9 mouse cellular contexts compared by ENCODE assay signal in genomic region chr1:93115471-93115870, GRCm38 (mm10). TPM values are rescaled to one million over a fixed set of nuclear protein-coding genes. Genes with fewer than 3 reads are reported as not detected.
DNase-seq lines count a peak whose midpoint lies in the region; ATAC-seq and TF ChIP-seq lines count a peak whose summit lies in the region.
"Had no signal": no experiment of that assay in that cellular context is flagged by ENCODE, and none has a peak within 500 bp of the region (broad histone marks: within the 10 kb centered on the region; RNA-seq: fewer than 3 reads in every experiment).

No protein-coding gene starts in this region.

- no peaks in the 10 kb centered on the region for H3K9me3 ChIP-seq in neural tube, embryonic 11.5 days (ENCODE audit: control insufficient read depth, low read length)
- H3K9me3 ChIP-seq in forebrain, postnatal 0 days (ENCODE audit: low read length) = no peaks in the 10 kb centered on the region
- H3K9me3 ChIP-seq in liver, embryonic 13.5 days (replicated peaks) = no peaks in the 10 kb centered on the region; the same call in 1 of the 2 replicates

- WGBS in neural tube, embryonic 11.5 days = 24% methylated on average over 12 of the region's 13 CpGs
- 7% methylated on average over 13 of the region's 13 CpGs for WGBS in forebrain, postnatal 0 days
- 26% methylated on average over 13 of the region's 13 CpGs for WGBS in liver, embryonic 13.5 days (ENCODE audit: insufficient replicate concordance)

- no peak overlapping the region for H3K27ac ChIP-seq in neural tube, embryonic 11.5 days (ENCODE audit: low read depth, low read length)
- H3K27ac ChIP-seq in forebrain, postnatal 0 days (ENCODE audit: low read depth, low read length) = peak overlapping the region; percentile 73
- H3K27ac ChIP-seq in liver, embryonic 13.5 days = no peak overlapping the region

- peak overlapping the region; percentile 36 for H3K4me3 ChIP-seq in neural tube, embryonic 11.5 days (ENCODE audit: low read depth, low read length)
- peak overlapping the region; percentile 40 for H3K4me3 ChIP-seq in forebrain, postnatal 0 days (ENCODE audit: low read depth, low read length)
- H3K4me3 ChIP-seq in liver, embryonic 13.5 days (replicated peaks) = no peak overlapping the region

- TF ChIP-seq CTCF in forebrain, postnatal 0 days (IDR thresholded peaks at IDR 0.05; ENCODE audit: low read depth) = no peak

- peak overlapping the region; percentile 55 for H3K4me2 ChIP-seq in neural tube, embryonic 11.5 days (ENCODE audit: low read depth)
- H3K4me2 ChIP-seq in forebrain, postnatal 0 days (ENCODE audit: low read depth) = peak overlapping the region; percentile 60
- H3K4me2 ChIP-seq in liver, embryonic 13.5 days = peak overlapping the region; percentile 32

- no peak for DNase-seq in neural tube, embryonic 11.5 days (ENCODE audit: low spot score)
- no peak for DNase-seq in neural tube, embryonic 10.5 days (ENCODE audit: extremely low spot score, low spot score)
- peak; percentile 18 for DNase-seq in forebrain, postnatal 0 days
- no peak for DNase-seq in liver, embryonic 13.5 days
- no peak for DNase-seq in right cerebral cortex, postnatal 36 days (ENCODE audit: low spot score in 2 of 2)
- no peak for DNase-seq in urinary bladder, adult 2 months (ENCODE audit: low spot score)
- no peak for DNase-seq in spleen, postnatal 14 days (ENCODE audit: low spot score in 2 of 2)

- no peaks in the 10 kb centered on the region for H3K27me3 ChIP-seq in neural tube, embryonic 11.5 days (ENCODE audit: control insufficient read depth, insufficient read depth, low read length)
- H3K27me3 ChIP-seq in forebrain, postnatal 0 days (ENCODE audit: insufficient read depth, low read length) = no peaks in the 10 kb centered on the region
- 0 out of 2 replicates have a peak, but pooled peaks cover 7% of the 10 kb centered on the region for H3K27me3 ChIP-seq in liver, embryonic 13.5 days

- H3K36me3 ChIP-seq in neural tube, embryonic 11.5 days (ENCODE audit: control insufficient read depth, insufficient read depth, low read length) = no peaks in the 10 kb centered on the region
- no peaks in the 10 kb centered on the region for H3K36me3 ChIP-seq in forebrain, postnatal 0 days (ENCODE audit: insufficient read depth)
- H3K36me3 ChIP-seq in liver, embryonic 13.5 days = no peaks in the 10 kb centered on the region

- peak overlapping the region; percentile 37 for H3K9ac ChIP-seq in neural tube, embryonic 11.5 days (ENCODE audit: low read length)
- H3K9ac ChIP-seq in forebrain, postnatal 0 days = peak overlapping the region; percentile 36
- no peak overlapping the region for H3K9ac ChIP-seq in liver, embryonic 13.5 days

- H3K4me1 ChIP-seq in neural tube, embryonic 11.5 days (ENCODE audit: control insufficient read depth, insufficient read depth, low read length) = 0 out of 2 replicates have a peak, but pooled peaks cover 5% of the 10 kb centered on the region
- peaks cover 6% of the 10 kb centered on the region for H3K4me1 ChIP-seq in forebrain, postnatal 0 days (ENCODE audit: insufficient read depth)
- H3K4me1 ChIP-seq in liver, embryonic 13.5 days (replicated peaks) = peaks cover 7% of the 10 kb centered on the region; the same call in 1 of the 2 replicates

- peak; percentile 80 for ATAC-seq in neural tube, embryonic 11.5 days (ENCODE audit: insufficient read depth, low FRiP score, low TSS enrichment)
- ATAC-seq in forebrain, postnatal 0 days = peak; percentile 30
- ATAC-seq in liver, embryonic 13.5 days (ENCODE audit: low read depth) = no peak

RNA-seq across cellular contexts. Expression of gene Kif1a, which starts 13.7 kb away (rescaled TPM):
- polyA plus RNA-seq in neural tube, embryonic 11.5 days (2014; fragmentation: Nextera tagmentation; extraction: Ambion mirVana) = 58.0 and 73.8 TPM in 2 replicates
- 409 and 465 TPM in 2 replicates for total RNA-seq in forebrain, postnatal 0 days (2014; rRNA removed)
- 381 and 564 TPM in 2 replicates for polyA plus RNA-seq in forebrain, postnatal 0 days (2015; fragmentation: Nextera tagmentation; extraction: Ambion mirVana)
- 0.35 and 0.61 TPM in 2 replicates for polyA plus RNA-seq in liver, embryonic 13.5 days (2015; fragmentation: Nextera tagmentation; extraction: Ambion mirVana)
- 3.3 and 5.0 TPM in 2 replicates for polyA plus RNA-seq in urinary bladder, adult 2 months (2012; rRNA removed)
- total RNA-seq: hematopoietic stem cell, adult 5-6 weeks; neutrophil, adult 5-6 weeks had no signal

RNA-seq across cellular contexts. Expression of gene Agxt, which starts 19.6 kb away (rescaled TPM):
- polyA plus RNA-seq in neural tube, embryonic 11.5 days (2014; fragmentation: Nextera tagmentation; extraction: Ambion mirVana) = not detected in 2 replicates
- not detected in 2 replicates for total RNA-seq in forebrain, postnatal 0 days (2014; rRNA removed)
- not detected in 2 replicates for polyA plus RNA-seq in forebrain, postnatal 0 days (2015; fragmentation: Nextera tagmentation; extraction: Ambion mirVana)
- 4.3 and 4.7 TPM in 2 replicates for polyA plus RNA-seq in liver, embryonic 13.5 days (2015; fragmentation: Nextera tagmentation; extraction: Ambion mirVana)
- not detected in 2 replicates for polyA plus RNA-seq in urinary bladder, adult 2 months (2012; rRNA removed)
- total RNA-seq: hematopoietic stem cell, adult 5-6 weeks; neutrophil, adult 5-6 weeks had no signal

RNA-seq across cellular contexts. Expression of gene 2310007B03Rik, which starts 45.3 kb away (rescaled TPM):
- 0.57 TPM in 1 of 2 replicates, not detected in the other for polyA plus RNA-seq in neural tube, embryonic 11.5 days (2014; fragmentation: Nextera tagmentation; extraction: Ambion mirVana)
- total RNA-seq in forebrain, postnatal 0 days (2014; rRNA removed) = 0.23 TPM in 1 of 2 replicates, not detected in the other
- polyA plus RNA-seq in forebrain, postnatal 0 days (2015; fragmentation: Nextera tagmentation; extraction: Ambion mirVana) = 0.14 and 0.25 TPM in 2 replicates
- polyA plus RNA-seq in liver, embryonic 13.5 days (2015; fragmentation: Nextera tagmentation; extraction: Ambion mirVana) = 0.09 and 0.10 TPM in 2 replicates
- polyA plus RNA-seq in urinary bladder, adult 2 months (2012; rRNA removed) = 0.03 and 0.07 TPM in 2 replicates
- total RNA-seq: hematopoietic stem cell, adult 5-6 weeks had no signal

RNA-seq across cellular contexts. Expression of gene Crocc2, which starts 53.1 kb away (rescaled TPM):
- 0.12 and 0.15 TPM in 2 replicates for polyA plus RNA-seq in neural tube, embryonic 11.5 days (2014; fragmentation: Nextera tagmentation; extraction: Ambion mirVana)
- 1.9 and 2.7 TPM in 2 replicates for total RNA-seq in forebrain, postnatal 0 days (2014; rRNA removed)
- 0.43 and 0.92 TPM in 2 replicates for polyA plus RNA-seq in forebrain, postnatal 0 days (2015; fragmentation: Nextera tagmentation; extraction: Ambion mirVana)
- not detected in 2 replicates for polyA plus RNA-seq in liver, embryonic 13.5 days (2015; fragmentation: Nextera tagmentation; extraction: Ambion mirVana)
- 0.09 and 0.10 TPM in 2 replicates for polyA plus RNA-seq in urinary bladder, adult 2 months (2012; rRNA removed)
- total RNA-seq: neutrophil, adult 5-6 weeks had no signal
